Mouse (Mus musculus): ENCODE results near the gene Gpr61. TPM values are rescaled to one million over a fixed set of nuclear protein-coding genes. Genes with fewer than 3 reads are reported as not detected.

Gene Gpr61
- polyA plus RNA-seq, 2 experiments = 0.04 TPM; not detected in 1

DNA sequence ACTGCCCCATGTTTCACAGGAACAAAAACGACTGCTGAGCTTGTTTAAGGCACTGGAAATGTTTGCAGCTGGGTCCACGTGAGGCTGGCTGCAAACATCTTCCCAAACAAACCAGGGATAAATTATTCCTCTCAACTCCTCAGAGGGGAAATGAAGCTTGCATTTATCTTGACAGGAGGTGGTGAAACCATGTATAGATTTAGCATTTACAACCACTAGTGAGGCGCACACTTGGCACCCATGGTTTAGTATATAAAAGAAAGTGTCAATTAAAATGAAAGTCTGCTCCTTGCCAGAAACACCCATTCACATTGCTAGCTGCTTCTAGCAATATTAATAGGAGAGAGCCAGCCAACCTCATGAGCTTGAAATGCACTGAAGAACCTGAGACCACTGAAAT is 53.1 kb downstream of the Gpr61 start:
- H3K27ac ChIP-seq = no peak overlapping the region
- peaks cover 5% of the 10 kb centered on the region for H3K36me3 ChIP-seq (replicated peaks; ENCODE audit: control insufficient read depth, insufficient read depth, low read depth)
- no peak for DNase-seq (ENCODE audit: low read depth in 3 of 3, low spot score in 3 of 3)
- no peak overlapping the region for H3K4me3 ChIP-seq (ENCODE audit: insufficient read depth in 1 of 2, low read depth in 2 of 2, low read length in 2 of 2)
- peaks cover 48 to 50% of the 10 kb centered on the region in 2 experiments for H3K4me1 ChIP-seq (replicated peaks; ENCODE audit: control insufficient read depth in 2 of 2, insufficient read depth in 2 of 2, low read length in 1 of 2)
- H3K9ac ChIP-seq (replicated peaks) = no peak overlapping the region; the same call in 1 of the 2 replicates
- H3K9me3 ChIP-seq (ENCODE audit: control insufficient read depth, low read length) = no peaks in the 10 kb centered on the region
- no peak overlapping the region for H3K4me2 ChIP-seq (ENCODE audit: low read depth)
- no peaks in the 10 kb centered on the region for H3K27me3 ChIP-seq (ENCODE audit: control insufficient read depth, insufficient read depth, low read length)
- WGBS (ENCODE audit: insufficient replicate concordance) = 57% methylated on average over 3 of the region's 3 CpGs
- ATAC-seq (ENCODE audit: insufficient read depth) = no peak
- TF ChIP-seq EP300 (IDR thresholded peaks at IDR 0.05; ENCODE audit: low read depth) (no peak), CTCF (IDR thresholded peaks at IDR 0.05; ENCODE audit: low read depth) (no peak)

Other genes starting within 250 kb of the Gpr61 start
- 13.7 and 15.3 TPM in 2 replicates for gene Gstm7, start 223.1 kb downstream of the Gpr61 start, polyA plus RNA-seq (2012; rRNA removed)
- 16.1 and 18.6 TPM in 2 replicates for gene Gstm7, start 223.1 kb downstream of the Gpr61 start, polyA plus RNA-seq (2014; fragmentation: Nextera tagmentation; extraction: Ambion mirVana)
- gene Gstm6, start 211.1 kb downstream of the Gpr61 start, polyA plus RNA-seq (2012; rRNA removed) = 6.2 and 6.4 TPM in 2 replicates
- 12.7 and 12.8 TPM in 2 replicates for gene Gstm6, start 211.1 kb downstream of the Gpr61 start, polyA plus RNA-seq (2014; fragmentation: Nextera tagmentation; extraction: Ambion mirVana)
- 4.1 and 4.6 TPM in 2 replicates for gene Gstm3, start 185.6 kb downstream of the Gpr61 start, polyA plus RNA-seq (2012; rRNA removed)
- 11.3 and 11.7 TPM in 2 replicates for gene Gstm3, start 185.6 kb downstream of the Gpr61 start, polyA plus RNA-seq (2014; fragmentation: Nextera tagmentation; extraction: Ambion mirVana)
- 3.4 and 3.9 TPM in 2 replicates for gene Gstm2, start 168.4 kb downstream of the Gpr61 start, polyA plus RNA-seq (2012; rRNA removed)
- gene Gstm2, start 168.4 kb downstream of the Gpr61 start, polyA plus RNA-seq (2014; fragmentation: Nextera tagmentation; extraction: Ambion mirVana) = 4.4 and 4.8 TPM in 2 replicates
- gene Gstm1, start 136.9 kb downstream of the Gpr61 start, polyA plus RNA-seq (2012; rRNA removed) = 124 and 152 TPM in 2 replicates
- 275 and 312 TPM in 2 replicates for gene Gstm1, start 136.9 kb downstream of the Gpr61 start, polyA plus RNA-seq (2014; fragmentation: Nextera tagmentation; extraction: Ambion mirVana)
- 11.7 and 11.9 TPM in 2 replicates for gene Gstm4, start 110.0 kb downstream of the Gpr61 start, polyA plus RNA-seq (2012; rRNA removed)
- 17.3 and 17.7 TPM in 2 replicates for gene Gstm4, start 110.0 kb downstream of the Gpr61 start, polyA plus RNA-seq (2014; fragmentation: Nextera tagmentation; extraction: Ambion mirVana)
- 40.9 and 49.6 TPM in 2 replicates for gene Ampd2, start 68.2 kb downstream of the Gpr61 start, polyA plus RNA-seq (2012; rRNA removed)
- gene Ampd2, start 68.2 kb downstream of the Gpr61 start, polyA plus RNA-seq (2014; fragmentation: Nextera tagmentation; extraction: Ambion mirVana) = 34.3 and 37.8 TPM in 2 replicates
- gene Gnat2, start 62.1 kb downstream of the Gpr61 start, polyA plus RNA-seq (2012; rRNA removed) = 0.60 and 1.4 TPM in 2 replicates
- gene Gnat2, start 62.1 kb downstream of the Gpr61 start, polyA plus RNA-seq (2014; fragmentation: Nextera tagmentation; extraction: Ambion mirVana) = 1.8 and 2.5 TPM in 2 replicates
- gene Gnai3, start 8.7 kb downstream of the Gpr61 start, polyA plus RNA-seq (2012; rRNA removed) = 18.4 and 28.7 TPM in 2 replicates
- gene Gnai3, start 8.7 kb downstream of the Gpr61 start, polyA plus RNA-seq (2014; fragmentation: Nextera tagmentation; extraction: Ambion mirVana) = 57.4 and 58.0 TPM in 2 replicates
- gene Amigo1, start 31.5 kb upstream of the Gpr61 start, polyA plus RNA-seq (2012; rRNA removed) = 0.45 and 0.60 TPM in 2 replicates
- gene Amigo1, start 31.5 kb upstream of the Gpr61 start, polyA plus RNA-seq (2014; fragmentation: Nextera tagmentation; extraction: Ambion mirVana) = 0.49 and 0.56 TPM in 2 replicates
- gene Cyb561d1, start 46.3 kb upstream of the Gpr61 start, polyA plus RNA-seq (2012; rRNA removed) = 1.4 and 1.5 TPM in 2 replicates
- 1.4 and 1.6 TPM in 2 replicates for gene Cyb561d1, start 46.3 kb upstream of the Gpr61 start, polyA plus RNA-seq (2014; fragmentation: Nextera tagmentation; extraction: Ambion mirVana)
- 2.2 TPM in 2 replicates for gene Atxn7l2, start 56.1 kb upstream of the Gpr61 start, polyA plus RNA-seq (2012; rRNA removed)
- gene Atxn7l2, start 56.1 kb upstream of the Gpr61 start, polyA plus RNA-seq (2014; fragmentation: Nextera tagmentation; extraction: Ambion mirVana) = 1.7 and 2.0 TPM in 2 replicates
- gene Sypl2, start 71.8 kb upstream of the Gpr61 start, polyA plus RNA-seq (2012; rRNA removed) = 0.02 TPM in 2 replicates
- not detected in 2 replicates for gene Sypl2, start 71.8 kb upstream of the Gpr61 start, polyA plus RNA-seq (2014; fragmentation: Nextera tagmentation; extraction: Ambion mirVana)
- 70.6 and 93.8 TPM in 2 replicates for gene Psma5, start 102.0 kb upstream of the Gpr61 start, polyA plus RNA-seq (2012; rRNA removed)
- 192 and 201 TPM in 2 replicates for gene Psma5, start 102.0 kb upstream of the Gpr61 start, polyA plus RNA-seq (2014; fragmentation: Nextera tagmentation; extraction: Ambion mirVana)
- 3.5 and 3.9 TPM in 2 replicates for gene Sort1, start 129.2 kb upstream of the Gpr61 start, polyA plus RNA-seq (2012; rRNA removed)
- gene Sort1, start 129.2 kb upstream of the Gpr61 start, polyA plus RNA-seq (2014; fragmentation: Nextera tagmentation; extraction: Ambion mirVana) = 3.0 and 3.5 TPM in 2 replicates
- gene Mybphl, start 210.0 kb upstream of the Gpr61 start, polyA plus RNA-seq (2012; rRNA removed) = 0.17 and 0.20 TPM in 2 replicates
- gene Mybphl, start 210.0 kb upstream of the Gpr61 start, polyA plus RNA-seq (2014; fragmentation: Nextera tagmentation; extraction: Ambion mirVana) = 0.10 and 0.39 TPM in 2 replicates
- gene Psrc1, start 229.0 kb upstream of the Gpr61 start, polyA plus RNA-seq (2012; rRNA removed) = 18.3 and 20.3 TPM in 2 replicates
- gene Psrc1, start 229.0 kb upstream of the Gpr61 start, polyA plus RNA-seq (2014; fragmentation: Nextera tagmentation; extraction: Ambion mirVana) = 12.3 and 15.7 TPM in 2 replicates

Data from liver, embryonic 14.5 days (tissue).